Mouse (Mus musculus): ENCODE measurements around the gene Usp46. TPM values are rescaled to one million over a fixed set of nuclear protein-coding genes. Genes with fewer than 3 reads are reported as not detected.

The Usp46 gene
- polyA plus RNA-seq, 1 experiment: 5.2 TPM

GRCm38 (mm10) chr5:74061408-74062047 is 6.7 kb downstream of the Usp46 start:
- no peak overlapping the region for H3K27ac ChIP-seq (ENCODE audit: insufficient read depth, low read depth, low read length)
- peaks cover 14% of the 10 kb centered on the region for H3K4me1 ChIP-seq (ENCODE audit: control insufficient read depth, insufficient read depth, low read length)
- TF ChIP-seq CTCF (IDR thresholded peaks at IDR 0.05; ENCODE audit: low read depth, low read length) (no peak), POLR2A (IDR thresholded peaks at IDR 0.05; ENCODE audit: borderline replicate concordance, low read depth, low read length) (no peak)
- no peak overlapping the region for H3K4me3 ChIP-seq (ENCODE audit: insufficient read depth, low read length)

GRCm38 (mm10) chr5:74052171-74052909 is 15.9 kb downstream of the Usp46 start:
- no peak overlapping the region for H3K27ac ChIP-seq (ENCODE audit: insufficient read depth, low read depth, low read length)

GRCm38 (mm10) chr5:74051394-74052170 is 16.6 kb downstream of the Usp46 start:
- TF ChIP-seq POLR2A (IDR thresholded peaks at IDR 0.05; ENCODE audit: borderline replicate concordance, low read depth, low read length) (no peak), CTCF (IDR thresholded peaks at IDR 0.05; ENCODE audit: low read depth, low read length) (no peak)
- Histone ChIP-seq H3K4me3 (ENCODE audit: insufficient read depth, low read length) (no peak overlapping the region), H3K4me1 (ENCODE audit: control insufficient read depth, insufficient read depth, low read length) (no peaks in the 10 kb centered on the region), H3K27ac (ENCODE audit: insufficient read depth, low read depth, low read length) (no peak overlapping the region)

More at GRCm38 (mm10) chr5:74052171-74052909, 15.9 kb downstream of the Usp46 start:
- no peak for TF ChIP-seq CTCF (IDR thresholded peaks at IDR 0.05; ENCODE audit: low read depth, low read length)
- TF ChIP-seq POLR2A (IDR thresholded peaks at IDR 0.05; ENCODE audit: borderline replicate concordance, low read depth, low read length): no peak
- Histone ChIP-seq H3K4me3 (ENCODE audit: insufficient read depth, low read length) (no peak overlapping the region), H3K4me1 (ENCODE audit: control insufficient read depth, insufficient read depth, low read length) (no peaks in the 10 kb centered on the region)

GRCm38 (mm10) chr5:74050903-74051302 is 17.3 kb downstream of the Usp46 start:
- Histone ChIP-seq H3K4me3 (ENCODE audit: insufficient read depth, low read length) (no peak overlapping the region), H3K4me1 (ENCODE audit: control insufficient read depth, insufficient read depth, low read length) (no peaks in the 10 kb centered on the region), H3K27ac (ENCODE audit: insufficient read depth, low read depth, low read length) (no peak overlapping the region)
- TF ChIP-seq CTCF (IDR thresholded peaks at IDR 0.05; ENCODE audit: low read depth, low read length) (no peak), POLR2A (IDR thresholded peaks at IDR 0.05; ENCODE audit: borderline replicate concordance, low read depth, low read length) (no peak)

GRCm38 (mm10) chr5:74048846-74049495 is 19.3 kb downstream of the Usp46 start:
- Histone ChIP-seq H3K4me1 (ENCODE audit: control insufficient read depth, insufficient read depth, low read length) (no peaks in the 10 kb centered on the region), H3K27ac (ENCODE audit: insufficient read depth, low read depth, low read length) (no peak overlapping the region), H3K4me3 (ENCODE audit: insufficient read depth, low read length) (no peak overlapping the region)
- TF ChIP-seq POLR2A (IDR thresholded peaks at IDR 0.05; ENCODE audit: borderline replicate concordance, low read depth, low read length) (no peak), CTCF (IDR thresholded peaks at IDR 0.05; ENCODE audit: low read depth, low read length) (no peak)

GRCm38 (mm10) chr5:74044591-74044990 is 23.6 kb downstream of the Usp46 start:
- H3K4me3 ChIP-seq (ENCODE audit: insufficient read depth, low read length): no peak overlapping the region
- no peak overlapping the region for H3K27ac ChIP-seq (ENCODE audit: insufficient read depth, low read depth, low read length)
- TF ChIP-seq POLR2A (IDR thresholded peaks at IDR 0.05; ENCODE audit: borderline replicate concordance, low read depth, low read length) (no peak), CTCF (IDR thresholded peaks at IDR 0.05; ENCODE audit: low read depth, low read length) (no peak)
- no peaks in the 10 kb centered on the region; the same call in 1 of the 2 replicates for H3K4me1 ChIP-seq (ENCODE audit: control insufficient read depth, insufficient read depth, low read length)

- H3K4me1 ChIP-seq (ENCODE audit: control insufficient read depth, insufficient read depth, low read length): no peaks in the 10 kb centered on the region; the same call in 1 of the 2 replicates
- H3K27ac ChIP-seq (ENCODE audit: insufficient read depth, low read depth, low read length): no peak overlapping the region
- no peak overlapping the region for H3K4me3 ChIP-seq (ENCODE audit: insufficient read depth, low read length)
- TF ChIP-seq CTCF (IDR thresholded peaks at IDR 0.05; ENCODE audit: low read depth, low read length) (no peak), POLR2A (IDR thresholded peaks at IDR 0.05; ENCODE audit: borderline replicate concordance, low read depth, low read length) (no peak)
Measured at GRCm38 (mm10) chr5:74042796-74043340, 25.4 kb downstream of the Usp46 start.

GRCm38 (mm10) chr5:74040541-74040940 is 27.7 kb downstream of the Usp46 start:
- H3K4me1 ChIP-seq (ENCODE audit: control insufficient read depth, insufficient read depth, low read length): no peaks in the 10 kb centered on the region; the same call in 1 of the 2 replicates
- H3K27ac ChIP-seq (ENCODE audit: insufficient read depth, low read depth, low read length): no peak overlapping the region
- no peak overlapping the region for H3K4me3 ChIP-seq (ENCODE audit: insufficient read depth, low read length)
- TF ChIP-seq POLR2A (IDR thresholded peaks at IDR 0.05; ENCODE audit: borderline replicate concordance, low read depth, low read length): no peak
- no peak for TF ChIP-seq CTCF (IDR thresholded peaks at IDR 0.05; ENCODE audit: low read depth, low read length)

GRCm38 (mm10) chr5:74035454-74035853 is 32.8 kb downstream of the Usp46 start:
- Histone ChIP-seq H3K27ac (ENCODE audit: insufficient read depth, low read depth, low read length) (no peak overlapping the region), H3K4me1 (ENCODE audit: control insufficient read depth, insufficient read depth, low read length) (no peaks in the 10 kb centered on the region; the same call in 1 of the 2 replicates), H3K4me3 (ENCODE audit: insufficient read depth, low read length) (no peak overlapping the region)
- TF ChIP-seq CTCF (IDR thresholded peaks at IDR 0.05; ENCODE audit: low read depth, low read length) (no peak), POLR2A (IDR thresholded peaks at IDR 0.05; ENCODE audit: borderline replicate concordance, low read depth, low read length) (no peak)
